Mouse (Mus musculus) MEL (cell line): Measurements from ENCODE around the gene Gm10490. TPM values are rescaled to one million over a fixed set of nuclear protein-coding genes. Genes with fewer than 3 reads are reported as not detected.

ENCODE experiments used
- DNase-seq: peaks from one replicate; pipeline ENCODE4 v3.0.0; 2011; ENCODE audit warnings: low read depth, low spot score
- H3K27ac ChIP-seq: 2 replicates; pipeline ENCODE4 v1.5.1; 2012; ENCODE audit warnings: low read depth, mild to moderate bottlenecking, control low read depth, low read length, moderate library complexity; ENCODE audit not compliant: control insufficient read depth
- H3K27me3 ChIP-seq, 2 experiments: fragments of 150-350 bp in 1 of 2; sonication (generic) in 1 of 2; 2 replicates each; pipeline ENCODE4 v1.6.1; 2012; ENCODE audit warnings: low read length in 2 of 2, mild to moderate bottlenecking in 2 of 2, improper control_type of control experiment in 1 of 2, moderate library complexity in 1 of 2; ENCODE audit not compliant: insufficient read depth in 2 of 2, control insufficient read depth in 1 of 2
- H3K36me3 ChIP-seq, 2 experiments: 2 replicates each; pipeline ENCODE4 v1.6.1; 2012 to 2014; ENCODE audit warnings: low read length in 2 of 2, improper control_type of control experiment in 1 of 2, inconsistent platforms in 1 of 2, mild to moderate bottlenecking in 1 of 2; ENCODE audit not compliant: insufficient read depth in 2 of 2, control insufficient read depth in 1 of 2
- H3K4me1 ChIP-seq, 2 experiments: fragments of 150-350 bp in 1 of 2; sonication (generic) in 1 of 2; 2 replicates each; pipeline ENCODE4 v1.6.1; 2012; ENCODE audit warnings: low read length in 2 of 2, improper control_type of control experiment in 1 of 2, mild to moderate bottlenecking in 1 of 2; ENCODE audit not compliant: insufficient read depth in 2 of 2, control insufficient read depth in 1 of 2
- H3K4me3 ChIP-seq, 2 experiments: fragments of 150-350 bp in 1 of 2; sonication (generic) in 1 of 2; 2 replicates each; pipeline ENCODE4 v1.5.1; 2012; ENCODE audit warnings: low read depth in 2 of 2, low read length in 2 of 2, mild to moderate bottlenecking in 2 of 2, moderate library complexity in 2 of 2, control low read depth in 1 of 2, improper control_type of control experiment in 1 of 2; ENCODE audit not compliant: control insufficient read depth in 1 of 2, insufficient read depth in 1 of 2
- H3K79me2 ChIP-seq: 2 replicates; pipeline ENCODE4 v1.6.1; 2012; ENCODE audit warnings: mild to moderate bottlenecking, low read length, moderate library complexity; ENCODE audit not compliant: control insufficient read depth, poor library complexity, insufficient read depth
- H3K9ac ChIP-seq: 2 replicates; pipeline ENCODE4 v1.6.1; 2012; ENCODE audit warnings: low read depth, mild to moderate bottlenecking, control low read depth, low read length, moderate library complexity; ENCODE audit not compliant: control insufficient read depth, poor library complexity, severe bottlenecking
- H3K9me3 ChIP-seq: fragments of 150-350 bp; sonication (generic); replicated peaks from 2 replicates; pipeline ENCODE4 v1.6.1; 2012; ENCODE audit warnings: mild to moderate bottlenecking, low read length, improper control_type of control experiment, moderate library complexity; ENCODE audit not compliant: insufficient read depth
- CTCF ChIP-seq, 3 experiments: IDR thresholded peaks in 2 of 3; conservative IDR thresholded peaks in 1 of 3; 2 replicates each; pipeline ENCODE4 v1.5.1; 2011 to 2012; ENCODE audit warnings: low read length in 3 of 3, low read depth in 2 of 3, mild to moderate bottlenecking in 2 of 3, improper control_type of control experiment in 1 of 3, inconsistent platforms in 1 of 3, mixed read lengths in 1 of 3, moderate library complexity in 1 of 3; ENCODE audit not compliant: control insufficient read depth in 1 of 3, insufficient read depth in 1 of 3, poor library complexity in 1 of 3, severe bottlenecking in 1 of 3
- KAT2A ChIP-seq: conservative IDR thresholded peaks from 2 replicates; pipeline ENCODE4 v1.6.1; 2012; ENCODE audit warnings: low read depth, low read length, improper control_type of control experiment, inconsistent platforms
- MAFK ChIP-seq: IDR thresholded peaks from 2 replicates; pipeline ENCODE4 v1.6.1; 2011; ENCODE audit warnings: low read depth, mild to moderate bottlenecking, low read length, improper control_type of control experiment, borderline replicate concordance
- MAX ChIP-seq: IDR thresholded peaks from 2 replicates; pipeline ENCODE4 v1.6.1; 2011; ENCODE audit warnings: low read length, improper control_type of control experiment
- MAZ ChIP-seq: IDR thresholded peaks from 2 replicates; pipeline ENCODE4 v1.6.1; 2012; ENCODE audit warnings: low read depth, mild to moderate bottlenecking, inconsistent platforms, low read length, improper control_type of control experiment
- NELFE ChIP-seq: IDR thresholded peaks from 2 replicates; pipeline ENCODE4 v1.6.1; 2011; ENCODE audit warnings: low read depth, low read length, improper control_type of control experiment
- POLR2A ChIP-seq, 2 experiments: IDR thresholded peaks; 2 replicates each; pipeline ENCODE4 v1.6.1; 2011 to 2012; ENCODE audit warnings: low read length in 2 of 2, mild to moderate bottlenecking in 2 of 2, control low read depth in 1 of 2, improper control_type of control experiment in 1 of 2, low read depth in 1 of 2, moderate library complexity in 1 of 2; ENCODE audit not compliant: control insufficient read depth in 1 of 2, insufficient read depth in 1 of 2, poor library complexity in 1 of 2
- POLR2AphosphoS5 ChIP-seq: IDR thresholded peaks from 2 replicates; pipeline ENCODE4 v1.6.1; 2012; ENCODE audit warnings: low read depth, borderline replicate concordance, mild to moderate bottlenecking, inconsistent platforms, low read length, moderate library complexity, mixed read lengths
- SIN3A ChIP-seq: IDR thresholded peaks from 2 replicates; pipeline ENCODE4 v1.6.1; 2012; ENCODE audit warnings: low read length, improper control_type of control experiment, inconsistent platforms
- UBTF ChIP-seq: IDR thresholded peaks from 2 replicates; pipeline ENCODE4 v1.6.1; 2012; ENCODE audit warnings: low read depth, mild to moderate bottlenecking, inconsistent platforms, low read length, improper control_type of control experiment, moderate library complexity, borderline replicate concordance; ENCODE audit not compliant: insufficient read depth
- ZC3H11A ChIP-seq: IDR thresholded peaks from 2 replicates; pipeline ENCODE4 v1.6.1; 2012; ENCODE audit warnings: low read depth, mild to moderate bottlenecking, inconsistent platforms, low read length, improper control_type of control experiment
- ZMIZ1 ChIP-seq: IDR thresholded peaks from 2 replicates; pipeline ENCODE4 v1.6.1; 2012; ENCODE audit warnings: low read depth, mild to moderate bottlenecking, inconsistent platforms, low read length, improper control_type of control experiment, moderate library complexity
- ZNF384 ChIP-seq: IDR thresholded peaks from 2 replicates; pipeline ENCODE4 v1.6.1; 2012; ENCODE audit warnings: low read depth, mild to moderate bottlenecking, inconsistent platforms, low read length, improper control_type of control experiment
- polyA plus RNA-seq, 2 experiments: library from polyadenylated mRNA; stranded (reverse) in 1 of 2; unstranded in 1 of 2; fragments of >175 nt in 1 of 2; fragments of >200 nt in 1 of 2; gene quantifications; 2 replicates each; pipeline versions ENCODE4 v1.2.1 to v1.2.4; 2012; ENCODE audit warnings: low replicate concordance in 2 of 2, low read depth in 1 of 2; ENCODE audit not compliant: insufficient read length in 2 of 2, insufficient read depth in 1 of 2, missing spikeins in 1 of 2
- total RNA-seq: library from RNA; depleted of rRNA; stranded (reverse); fragments of 300-350 nt; gene quantifications from 2 replicates; pipeline ENCODE4 v1.2.3, GENCODE M21; 2012

The Gm10490 gene
- total and polyA plus RNA-seq, 3 experiments, result not detected

- no peak for TF ChIP-seq MAZ
Measured at GRCm38 (mm10) chrX:7937667-7938066, 28.3 kb downstream of the Gm10490 start (continued).

- no peak overlapping the region for H3K9ac ChIP-seq
- H3K27me3 ChIP-seq, result no peaks in the 10 kb centered on the region
- no peaks in the 10 kb centered on the region for H3K79me2 ChIP-seq
- TF ChIP-seq NELFE (no peak), UBTF (no peak), KAT2A (no peak), POLR2AphosphoS5 (no peak), CTCF (IDR thresholded peaks at IDR 0.05 in 2 of 3, conservative IDR thresholded peaks at IDR 0.05 in 1 of 3; ENCODE audit: control insufficient read depth in 1 of 3, insufficient read depth in 1 of 3, low read depth in 2 of 3, low read length in 3 of 3, poor library complexity in 1 of 3, severe bottlenecking in 1 of 3) (no peak), MAZ (no peak), MAX (no peak)
- no peak for DNase-seq
- H3K4me3 ChIP-seq, result no peak overlapping the region
- H3K9me3 ChIP-seq, result no peaks in the 10 kb centered on the region
- H3K4me1 ChIP-seq, result peaks cover 3 to 8% of the 10 kb centered on the region in 2 experiments; a peak in 3 of 4 replicates
- no peak overlapping the region for H3K27ac ChIP-seq
- H3K36me3 ChIP-seq, result peaks cover 0 to 4% of the 10 kb centered on the region in 2 experiments; a peak in 1 of 4 replicates
Measured at GRCm38 (mm10) chrX:7945618-7946017, 36.3 kb downstream of the Gm10490 start.

GRCm38 (mm10) chrX:7947108-7947899, 38.0 kb downstream of the Gm10490 start, which contains the start of gene Hdac6:
Gene Hdac6, minus strand, starts transcription at chrX:7947889.
- Histone ChIP-seq H3K36me3 (peaks cover 0 to 4% of the 10 kb centered on the region in 2 experiments; a peak in 1 of 4 replicates), H3K4me3 (peak within 1 kb of the TSS; percentile 78 to 81), H3K9me3 (no peaks in the 10 kb centered on the region), H3K9ac (peak within 1 kb of the TSS; percentile 73), H3K27ac (peak within 1 kb of the TSS; percentile 13; the same call in 1 of the 2 replicates), H3K27me3 (no peaks in the 10 kb centered on the region), H3K79me2 (no peaks in the 10 kb centered on the region), H3K4me1 (peaks cover 3 to 8% of the 10 kb centered on the region in 2 experiments; a peak in 3 of 4 replicates)
- TF ChIP-seq SIN3A (peak; percentile 47), NELFE (peak; percentile 45), POLR2A (IDR thresholded peaks at IDR 0.05; ENCODE audit: control insufficient read depth in 1 of 2, insufficient read depth in 1 of 2, low read depth in 1 of 2, low read length in 2 of 2, poor library complexity in 1 of 2) (peak; percentile 39 to 52; a peak in 2 of 4 replicates), ZC3H11A (0 out of 2 replicates have a peak, but pooled peaks have one; percentile 4), ZNF384 (no peak), MAFK (no peak), ZMIZ1 (no peak)
- DNase-seq, result no peak
